Mouse (Mus musculus) retina, postnatal 1 day (tissue): ENCODE results near the gene Gpm6b.

ENCODE experiments used
- DNase-seq: peaks from one replicate; pipeline ENCODE4 v3.0.0-alpha.2; 2012

Gpm6b gene

DNA sequence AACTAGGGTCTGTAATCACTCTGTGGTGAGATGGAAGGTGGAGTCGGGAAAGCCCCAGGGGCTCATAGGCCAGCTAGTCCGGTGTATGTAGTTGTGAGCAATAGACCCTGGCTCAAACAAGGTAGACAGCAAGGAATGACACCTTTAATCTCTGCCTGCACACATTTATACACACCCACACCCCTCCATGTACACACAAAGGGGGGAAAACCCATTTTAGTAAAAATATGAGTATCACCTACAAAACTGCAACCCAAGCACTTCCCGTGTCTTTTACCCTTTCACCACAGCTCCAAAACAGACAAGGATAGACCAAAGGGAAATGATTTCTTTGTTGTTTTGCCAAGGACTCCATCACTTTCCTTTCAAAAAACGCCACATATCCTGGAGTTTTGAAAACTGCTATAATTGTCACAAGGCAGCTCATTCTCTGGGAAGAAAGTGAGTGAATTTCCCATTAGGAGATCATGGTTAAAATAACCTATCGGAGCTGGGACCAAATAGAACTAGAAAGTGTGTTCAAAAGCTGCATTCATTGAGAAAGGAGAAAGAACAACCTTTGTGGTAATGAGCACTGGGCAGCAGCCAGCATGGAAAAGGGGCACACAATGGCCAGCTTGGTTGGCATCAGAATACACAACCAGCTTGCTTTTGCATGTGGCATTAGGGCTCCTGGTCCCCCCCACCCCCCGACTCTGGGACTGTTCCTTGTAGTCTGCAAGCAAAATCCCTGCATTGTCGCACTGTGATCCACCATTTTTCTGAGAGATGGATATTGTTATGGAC, 68.9 kb downstream of the Gpm6b start:
- DNase-seq, result no peak

DNA sequence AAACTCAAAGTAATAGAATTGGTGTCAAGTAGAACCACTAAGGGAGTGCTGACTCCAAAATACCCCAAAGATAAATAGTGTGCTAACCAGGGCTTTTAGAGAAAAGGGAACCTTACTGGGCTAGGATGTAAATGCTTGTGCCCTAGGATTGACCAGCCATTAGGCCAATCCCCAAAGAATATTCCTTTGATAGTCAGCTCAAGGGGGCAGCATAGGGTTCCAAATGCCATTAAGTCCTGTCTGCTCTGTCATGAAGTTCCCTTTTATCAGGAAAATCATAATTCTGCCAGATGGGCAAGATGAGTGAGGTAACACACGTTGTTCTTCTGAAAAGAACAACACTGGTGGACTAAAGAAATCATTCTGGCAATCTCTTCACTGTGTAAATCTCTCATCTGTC, 70.1 kb downstream of the Gpm6b start:
- no peak for DNase-seq

DNA sequence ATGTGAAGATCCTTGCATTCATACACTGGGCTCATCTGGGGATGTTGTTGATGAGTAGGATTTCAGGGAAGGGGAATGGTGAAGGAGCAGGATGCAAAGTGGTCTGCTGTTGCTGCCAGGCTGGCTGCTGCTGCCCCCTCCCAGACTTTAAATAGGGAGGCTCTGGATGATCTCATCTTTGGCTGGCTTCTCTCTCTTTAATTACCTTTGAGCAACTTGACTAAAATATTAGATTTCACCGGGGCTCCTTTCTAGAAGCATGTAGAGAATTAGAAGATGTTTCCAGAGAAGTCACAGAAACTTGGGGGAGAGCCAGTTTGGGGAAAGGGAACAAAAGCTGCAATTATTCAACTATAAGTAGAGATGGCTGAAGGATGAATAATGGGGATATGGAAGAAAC, 76.5 kb downstream of the Gpm6b start:
- no peak for DNase-seq

DNA sequence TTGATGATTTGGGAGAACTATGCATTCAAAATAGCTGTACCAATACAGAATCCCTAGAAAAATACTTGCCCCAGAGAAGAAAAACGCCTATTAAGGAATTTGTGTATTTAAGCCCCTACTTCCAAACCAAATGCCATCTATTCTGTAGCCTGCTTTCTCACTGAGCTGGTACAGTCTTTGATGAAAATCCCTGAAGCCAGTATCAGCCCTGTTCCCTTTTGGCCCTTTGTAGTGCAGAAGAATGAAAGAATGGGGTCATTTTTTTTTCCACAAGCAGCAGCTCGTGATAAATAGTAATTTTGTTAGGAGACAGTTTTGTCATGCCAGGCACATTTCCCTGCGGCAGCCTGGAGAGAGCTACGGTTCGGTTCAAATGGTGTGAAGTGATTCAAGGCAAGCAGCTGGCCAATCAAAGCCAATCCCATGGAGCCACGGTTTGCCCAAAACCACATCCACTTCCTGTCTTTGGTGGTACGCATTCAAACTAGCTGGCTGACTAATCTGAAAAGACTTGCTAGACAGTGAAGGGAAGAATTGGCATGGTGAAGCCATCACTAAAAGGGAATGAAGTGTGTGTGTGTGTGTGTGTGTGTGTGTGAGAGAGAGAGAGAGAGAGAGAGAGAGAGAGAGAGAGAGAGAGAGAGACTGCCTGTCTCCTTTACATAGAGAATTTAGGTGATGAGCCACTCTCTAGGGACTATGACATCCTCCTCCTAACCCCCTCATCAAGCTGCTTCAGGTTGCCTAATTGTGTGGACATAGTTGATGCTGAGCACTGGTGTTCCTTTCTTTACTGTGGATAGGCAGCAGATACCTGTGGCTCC, 78.1 kb downstream of the Gpm6b start:
- DNase-seq, result peak; percentile 57

DNA sequence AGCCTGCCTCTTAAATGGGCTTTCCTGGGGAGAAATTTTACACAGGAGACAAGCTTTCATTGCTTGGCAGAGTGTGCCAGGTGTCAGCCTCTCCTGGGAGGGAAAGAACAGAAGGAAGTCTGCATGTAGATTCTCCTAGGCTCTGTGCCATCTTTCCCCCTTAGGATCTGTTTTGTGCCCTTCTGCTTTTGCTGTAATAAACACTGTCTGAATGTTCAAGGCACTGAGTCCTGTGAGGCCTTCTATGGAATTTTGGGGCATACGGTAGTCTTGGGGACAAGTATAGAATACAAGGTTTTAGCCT, 78.6 kb downstream of the Gpm6b start:
- DNase-seq, result no peak

DNA sequence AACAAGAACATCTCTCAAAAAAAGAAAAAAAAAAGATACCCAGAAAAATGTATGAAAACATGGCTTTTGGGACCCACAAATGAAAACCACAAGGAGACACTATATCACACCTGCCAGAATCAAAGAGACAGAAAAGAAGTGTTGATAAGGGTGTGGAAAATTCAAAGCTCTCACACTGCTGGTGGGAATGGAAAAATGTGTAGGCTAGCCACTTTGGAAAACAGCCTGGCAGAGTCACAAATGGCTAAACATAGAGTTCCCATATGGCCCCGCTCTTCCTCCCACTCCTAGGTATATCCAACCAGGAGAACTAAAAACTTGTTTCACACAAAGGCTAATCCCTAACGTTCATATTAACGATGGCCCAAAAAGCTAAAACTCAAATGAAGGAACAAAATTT, 84.5 kb downstream of the Gpm6b start:
- DNase-seq, result no peak

DNA sequence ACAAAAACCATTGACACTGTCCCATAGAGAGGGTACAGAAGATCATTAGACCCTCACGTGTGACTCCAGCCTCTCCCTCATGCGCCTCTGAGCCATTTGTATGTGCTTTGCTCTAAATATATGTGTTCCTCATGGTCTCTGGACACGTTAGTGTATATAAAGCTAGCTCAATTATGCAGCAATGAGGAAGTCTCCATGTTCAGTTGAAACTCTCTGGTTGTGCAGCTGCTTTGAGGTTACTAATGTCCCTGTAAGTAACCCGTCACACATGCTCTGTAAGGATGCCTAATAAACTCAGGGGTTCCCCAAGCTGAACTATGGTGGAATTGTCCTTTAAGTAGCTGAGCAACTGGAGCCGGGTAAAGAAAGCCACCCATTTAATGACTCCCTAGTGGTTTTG, 88.9 kb downstream of the Gpm6b start:
- no peak for DNase-seq

DNA sequence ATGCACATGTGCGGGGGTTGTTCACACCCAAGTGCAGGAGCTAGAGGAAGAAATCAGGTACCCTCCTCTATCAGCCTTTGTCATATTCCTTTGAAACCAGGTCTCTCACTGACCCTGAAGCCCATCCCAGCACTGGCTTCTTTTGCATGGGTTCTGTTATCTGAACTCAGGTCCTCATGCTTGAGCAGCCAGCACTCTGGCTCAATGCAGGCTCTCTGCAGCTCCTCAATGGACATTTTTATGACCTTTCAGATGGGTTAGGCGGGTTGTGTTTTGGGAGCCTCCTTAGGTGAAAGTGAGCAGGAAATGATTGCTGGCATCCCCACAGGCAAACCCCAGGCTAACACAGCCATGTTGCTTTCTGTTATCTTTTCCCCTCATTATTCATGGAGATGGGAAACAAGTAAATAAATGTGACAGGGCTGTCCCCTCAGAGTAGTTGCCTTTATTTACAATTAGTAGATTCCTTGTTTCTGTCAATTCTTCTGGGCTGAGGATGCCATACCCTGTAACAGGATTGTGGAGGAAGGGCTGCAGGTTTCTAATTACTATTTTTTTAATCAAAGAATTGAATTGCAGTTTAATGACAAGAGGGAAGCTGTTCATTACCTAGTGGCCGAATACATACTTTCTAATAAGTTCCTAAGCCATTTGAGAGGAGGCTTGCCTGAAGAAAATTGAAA, 89.6 kb downstream of the Gpm6b start:
- DNase-seq, result peak; percentile 38

DNA sequence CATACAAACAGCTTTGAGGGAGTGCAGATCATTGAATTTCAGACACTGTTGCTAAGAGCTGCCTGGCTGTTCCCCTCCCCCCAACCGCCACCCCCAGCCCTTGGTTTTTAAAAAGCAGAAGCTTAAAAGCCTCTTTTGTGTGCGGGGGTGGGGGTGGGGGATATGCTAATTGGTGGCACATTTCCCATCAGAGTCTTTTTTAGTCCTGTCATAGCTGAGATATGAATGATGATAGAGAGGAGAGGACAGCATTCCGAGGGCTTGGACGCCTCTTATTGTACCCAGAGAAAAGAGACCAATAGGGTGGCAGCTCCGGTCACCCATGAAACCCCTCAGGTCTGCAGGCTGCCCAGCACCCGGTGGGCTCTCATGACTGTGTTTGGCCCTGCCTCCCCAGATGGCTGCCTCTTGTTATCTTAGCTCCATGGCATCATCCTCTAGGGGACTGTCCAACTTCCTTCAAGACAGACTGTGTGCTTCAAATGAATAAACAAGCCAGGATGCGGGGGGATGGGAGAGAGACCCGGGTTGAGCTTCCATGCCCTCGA, 90.3 kb downstream of the Gpm6b start:
- peak; percentile 89 for DNase-seq

DNA sequence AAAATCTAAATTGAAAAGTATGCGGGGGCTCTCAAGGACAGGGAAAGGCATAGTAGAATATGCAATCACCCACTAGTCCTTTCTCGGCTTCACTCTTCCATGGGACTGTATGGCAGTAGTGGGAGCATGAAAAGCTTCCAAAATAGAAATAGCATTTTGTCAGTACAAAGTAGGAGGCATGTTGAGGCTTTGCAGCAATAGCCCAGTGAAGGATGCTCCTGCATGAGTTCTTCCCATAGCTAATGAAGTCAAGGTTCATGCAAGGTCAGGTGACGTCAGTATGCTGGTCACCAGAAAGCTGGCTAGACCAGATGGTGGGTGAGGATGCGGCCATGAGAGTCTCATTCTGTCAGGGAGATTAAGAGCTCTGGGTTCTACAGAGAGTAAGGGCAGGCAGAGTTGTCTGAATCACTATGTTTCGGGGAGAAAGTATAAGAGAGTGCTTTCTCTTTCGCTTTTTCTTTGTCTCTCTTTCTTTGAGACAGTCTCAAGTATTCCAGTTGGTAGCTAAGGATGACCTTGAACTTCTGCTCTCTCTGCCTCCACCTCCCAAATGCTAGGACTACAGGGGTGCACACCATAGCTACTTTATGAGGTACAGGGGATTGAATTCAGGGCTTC, 95.9 kb downstream of the Gpm6b start:
- DNase-seq, result no peak

DNA sequence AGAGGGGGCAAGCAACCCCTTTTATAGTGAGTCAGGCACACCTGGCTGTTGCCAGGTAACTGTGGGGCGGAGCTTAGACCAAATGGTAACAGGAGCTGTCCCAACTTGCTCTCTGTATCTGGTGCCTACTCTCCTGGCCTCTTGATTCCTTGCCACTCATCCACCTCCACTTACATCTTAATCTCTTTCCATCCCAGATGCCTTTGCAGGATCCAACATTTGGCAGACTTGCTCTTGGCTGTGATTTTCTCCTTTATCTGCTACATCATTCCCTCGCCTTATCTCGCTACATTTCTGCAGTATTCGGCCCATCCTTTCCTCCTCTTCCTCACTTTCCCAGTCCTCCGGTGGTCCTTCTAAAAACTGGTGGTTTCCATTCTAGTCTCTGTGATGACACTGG, 99.6 kb downstream of the Gpm6b start:
- DNase-seq, result no peak

DNA sequence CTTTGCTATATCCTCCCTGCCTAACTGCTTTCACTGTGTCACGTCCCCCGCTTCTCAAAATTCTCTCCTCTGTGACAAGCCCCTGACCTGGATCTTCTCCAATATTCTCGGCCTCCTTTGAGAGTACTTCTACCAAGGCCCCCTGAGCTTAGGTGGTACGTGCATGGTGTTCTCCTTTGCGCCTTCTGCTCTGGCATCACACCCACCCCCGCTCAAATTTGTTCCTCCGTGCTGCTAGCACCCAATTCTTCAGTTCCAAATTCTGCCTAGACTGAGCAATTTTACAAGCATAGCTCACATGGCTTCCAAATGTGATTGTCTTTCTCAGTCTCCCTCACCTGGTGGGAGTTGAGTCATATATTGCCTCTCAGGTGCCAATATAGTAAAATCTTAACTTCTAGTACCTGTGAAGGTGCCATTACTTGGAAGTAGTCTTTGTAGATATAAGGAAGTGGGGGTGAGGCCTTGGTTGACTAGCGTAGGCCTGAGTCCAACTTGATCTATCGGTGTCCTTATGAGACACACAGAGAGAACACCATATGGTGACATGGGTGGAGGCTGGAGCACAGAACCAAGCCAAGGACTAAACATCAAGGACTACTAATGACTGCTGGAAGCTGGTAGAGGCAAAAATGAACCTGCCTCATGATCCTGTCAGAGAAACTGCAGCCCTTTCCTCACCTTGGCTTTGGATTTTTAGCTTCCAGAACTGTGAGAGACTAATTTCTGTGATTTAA, 100.2 kb downstream of the Gpm6b start:
- no peak for DNase-seq

DNA sequence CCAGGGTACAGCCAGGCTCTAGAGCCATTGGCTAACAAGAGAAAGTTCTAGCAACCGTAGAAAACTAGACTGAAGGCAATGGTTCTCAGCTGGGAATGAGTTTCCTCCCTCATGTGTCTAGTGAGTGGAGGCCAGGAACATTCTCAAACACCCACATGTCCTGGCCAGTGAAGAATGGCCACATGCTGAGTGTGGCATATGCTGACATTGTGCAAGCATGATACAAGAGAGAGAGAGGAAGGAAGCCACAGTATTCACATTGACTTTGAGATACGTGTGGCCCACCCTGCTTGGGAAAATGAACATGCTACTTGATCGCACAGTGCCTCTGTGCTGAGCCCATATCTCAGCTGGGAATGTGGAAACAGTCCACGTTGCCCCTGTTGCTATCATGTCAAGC, 101.2 kb downstream of the Gpm6b start:
- no peak for DNase-seq

DNA sequence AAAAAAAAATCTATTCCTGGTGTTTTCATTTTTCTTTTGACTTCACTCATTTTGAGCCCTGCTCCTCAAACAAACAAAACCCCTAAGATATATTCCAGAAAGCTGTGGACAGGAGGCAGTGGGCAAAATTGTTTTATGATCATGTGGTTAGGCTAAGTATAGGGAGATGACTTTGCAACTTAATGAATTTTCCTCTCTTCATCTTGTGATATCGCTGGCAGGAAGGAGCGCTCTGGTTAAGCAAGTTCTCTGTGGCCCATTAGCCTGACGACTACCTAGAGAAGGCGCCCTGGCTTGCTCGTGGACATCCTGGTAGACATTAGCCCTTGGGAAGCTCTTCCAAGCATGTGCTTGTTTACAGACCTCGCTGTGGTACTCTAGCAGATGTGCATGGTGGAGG, 103.1 kb downstream of the Gpm6b start:
- DNase-seq, result no peak

DNA sequence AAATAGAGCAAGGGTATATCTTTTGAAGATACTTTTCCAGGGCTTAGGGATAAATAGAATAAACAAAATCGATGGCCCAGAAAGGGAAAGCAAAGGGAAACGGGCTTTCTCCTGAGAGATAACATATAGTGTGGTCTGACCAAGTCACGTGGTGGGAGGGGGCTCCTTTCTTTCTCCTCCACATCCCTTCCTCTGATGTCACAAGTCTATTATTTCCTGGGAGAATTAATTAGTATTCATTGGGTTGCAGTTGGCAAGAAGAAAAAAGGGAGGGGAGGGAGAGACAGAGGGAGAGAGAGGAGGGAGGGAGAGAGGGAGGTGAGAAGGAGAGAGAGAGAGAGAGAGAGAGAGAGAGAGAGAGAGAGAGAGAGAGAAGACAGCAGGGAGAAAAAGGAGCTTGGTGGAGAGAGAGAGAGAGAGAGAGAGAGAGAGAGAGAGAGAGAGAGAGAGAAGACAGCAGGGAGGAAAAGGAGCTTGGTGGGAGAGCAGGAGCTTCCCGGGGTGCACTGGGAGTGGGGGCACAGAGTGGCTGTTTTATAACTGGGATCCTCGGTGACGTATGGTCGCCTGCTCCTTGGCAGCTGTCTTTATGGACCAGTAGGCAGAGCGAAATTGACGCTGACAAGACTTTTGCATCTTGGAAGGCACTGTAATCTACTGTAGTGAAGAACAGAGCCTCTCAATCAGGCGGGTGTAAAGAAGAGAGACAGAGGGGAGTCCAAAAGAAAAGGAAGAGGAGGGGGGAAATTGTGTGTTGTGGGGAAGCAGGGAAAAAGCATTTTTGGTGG, 105.7 kb downstream of the Gpm6b start:
- peak; percentile 89 for DNase-seq

DNA sequence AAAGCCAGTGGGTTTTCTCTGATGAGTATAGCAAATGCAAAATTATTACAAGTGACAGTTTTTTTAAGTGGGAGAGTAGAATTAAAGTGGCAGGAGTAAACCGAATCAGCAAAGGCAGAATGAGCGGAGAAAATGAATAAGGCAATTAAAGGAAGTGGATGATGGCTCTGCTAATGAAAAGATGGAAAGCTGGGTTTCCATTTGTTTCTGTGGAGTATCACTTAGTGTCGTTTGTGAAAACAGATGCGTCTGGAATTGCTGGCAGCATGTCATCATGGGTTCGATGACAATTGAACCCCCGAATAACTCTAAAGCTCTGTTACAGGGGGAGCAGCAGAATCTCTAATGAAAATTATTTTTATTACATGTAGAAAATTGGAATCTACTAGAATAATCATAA, 109.4 kb downstream of the Gpm6b start:
- DNase-seq, result no peak

DNA sequence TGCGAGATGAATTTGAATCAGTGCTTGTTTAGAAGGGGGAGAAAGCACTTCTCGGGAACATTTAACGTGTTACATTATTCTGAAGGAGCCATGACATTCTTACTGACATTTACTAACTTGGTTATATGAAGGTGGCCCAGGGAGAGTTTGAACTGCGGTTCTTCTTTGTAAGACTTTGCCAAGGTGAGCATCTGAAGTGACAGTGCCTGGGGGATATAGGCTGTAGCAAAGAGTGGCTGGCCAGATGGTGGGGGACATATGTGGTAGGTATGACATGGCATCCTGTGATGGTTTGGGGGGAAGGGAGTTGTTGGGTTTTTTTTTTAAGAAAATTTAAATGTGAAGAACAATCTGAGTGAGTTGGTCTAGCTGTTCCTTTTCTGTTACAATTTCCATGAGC, 109.9 kb downstream of the Gpm6b start:
- DNase-seq, result no peak

DNA sequence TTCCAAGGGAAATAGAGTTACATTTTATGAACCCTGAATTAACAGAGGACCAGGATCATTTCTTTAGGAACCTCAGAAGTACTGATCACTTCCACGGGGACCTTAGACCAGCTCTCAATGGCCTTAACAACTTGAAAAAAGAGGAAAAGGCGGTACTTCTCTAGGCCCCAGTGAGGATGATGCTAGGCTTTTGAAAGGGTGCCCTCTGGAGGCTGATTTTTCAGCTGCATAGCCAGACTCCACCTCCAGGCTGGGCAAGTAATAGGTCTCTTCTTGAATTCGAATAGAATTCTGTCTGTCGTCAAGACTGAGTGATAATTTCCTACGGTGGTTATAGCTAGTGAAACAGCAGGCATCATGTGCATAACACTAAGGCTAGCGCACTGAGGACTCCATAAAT, 113.1 kb downstream of the Gpm6b start:
- DNase-seq, result peak; percentile 76

DNA sequence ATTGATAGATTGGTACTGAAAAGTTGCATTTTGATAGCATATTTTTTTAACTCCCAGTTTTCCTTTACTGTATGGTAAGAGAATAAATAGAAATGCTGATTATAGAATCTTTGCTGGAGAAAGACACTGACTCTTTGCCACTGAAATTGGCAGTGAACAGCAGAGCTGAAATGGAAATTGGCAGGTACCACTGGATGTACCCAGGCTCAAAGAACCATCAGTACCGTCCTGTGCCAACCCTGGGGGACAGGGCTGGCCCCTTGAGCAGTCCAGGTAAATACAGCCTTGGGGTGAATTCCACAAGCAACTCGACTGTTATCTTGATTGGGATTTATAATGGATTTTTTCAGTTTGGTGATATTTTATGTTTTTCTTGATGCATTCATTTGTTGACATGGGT, 114.7 kb downstream of the Gpm6b start:
- DNase-seq, result no peak

DNA sequence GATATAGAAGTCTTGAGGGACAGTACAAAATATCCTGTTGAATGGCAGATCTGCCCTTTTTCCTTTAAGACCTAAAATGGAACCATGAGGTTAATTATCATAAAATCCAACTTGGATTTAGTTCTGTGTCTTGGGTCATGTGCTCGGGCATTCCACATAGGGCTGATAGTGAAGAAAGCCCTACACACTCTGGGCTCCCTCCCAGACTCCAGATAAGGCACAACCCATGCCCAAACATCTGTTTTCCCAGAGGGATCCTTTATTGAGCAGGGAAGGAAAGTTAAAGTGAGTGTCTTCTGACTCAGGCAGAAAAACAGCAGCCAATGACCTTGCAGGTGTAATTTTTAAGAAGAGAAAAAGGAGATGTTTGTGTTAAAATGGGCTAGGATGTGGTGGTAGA, 116.2 kb downstream of the Gpm6b start:
- DNase-seq, result no peak

DNA sequence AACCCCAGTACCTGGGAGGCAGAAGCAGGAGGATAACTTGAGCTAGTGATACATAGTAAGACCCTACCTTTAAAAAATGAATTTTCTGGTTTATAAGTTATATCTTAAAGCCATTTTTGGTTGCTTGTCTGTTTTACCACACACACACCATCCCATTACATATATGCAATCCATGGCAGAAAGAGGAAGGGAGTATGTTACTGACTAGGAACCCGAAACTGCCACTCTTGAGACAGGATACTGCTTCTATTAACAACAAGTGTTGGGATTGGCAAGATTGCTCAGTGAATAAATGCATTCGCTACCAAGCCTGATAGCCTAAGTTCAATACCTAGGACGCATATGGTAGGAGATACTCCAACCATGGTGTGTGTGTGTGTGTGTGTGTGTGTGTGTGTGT, 117.6 kb downstream of the Gpm6b start:
- DNase-seq, result no peak

DNA sequence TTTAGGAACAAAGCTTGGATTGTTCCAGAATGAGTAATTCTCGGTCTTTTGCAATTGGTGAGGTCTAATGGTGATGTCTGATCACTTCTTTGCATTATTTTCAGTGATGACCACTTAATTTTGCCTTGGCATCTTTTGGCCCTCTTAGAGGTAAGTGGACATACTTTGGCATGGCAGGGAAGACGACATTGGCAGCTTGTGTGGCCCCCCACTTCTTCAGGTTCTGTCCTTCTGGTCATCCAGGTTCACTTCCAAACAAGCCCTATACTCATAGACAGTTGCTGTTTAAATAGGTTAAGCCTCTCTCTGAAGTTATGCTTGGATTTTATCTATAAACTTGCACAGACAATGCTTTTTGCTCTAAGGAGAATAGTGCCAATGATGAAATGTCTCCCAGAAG, 120.2 kb downstream of the Gpm6b start:
- no peak for DNase-seq
